Mouse (Mus musculus) embryonic facial prominence, embryonic 15.5 days (tissue): Measurements from ENCODE around the gene Atf5. TPM values are rescaled to one million over a fixed set of nuclear protein-coding genes. Genes with fewer than 3 reads are reported as not detected.

Experiments used
- ATAC-seq: fragments of 200-750 bp; cut with Nextera tagmentation; 2 replicates; pipeline ENCODE4 v1.8.0; 2017; ENCODE audit warnings: low read depth, moderate TSS enrichment; ENCODE audit not compliant: insufficient number of reproducible peaks, low FRiP score, low TSS enrichment
- H3K27ac ChIP-seq: fragments of 300-500 bp; sonication (generic); replicated peaks from 2 replicates; pipeline ENCODE4 v1.5.1; 2015; ENCODE audit warnings: mild to moderate bottlenecking, inconsistent platforms
- H3K27me3 ChIP-seq: fragments of 300-500 bp; sonication (generic); 2 replicates; pipeline ENCODE4 v1.6.1; 2015; ENCODE audit warnings: inconsistent platforms
- H3K36me3 ChIP-seq: fragments of 300-500 bp; sonication (generic); 2 replicates; pipeline ENCODE4 v1.6.1; 2015; ENCODE audit warnings: mild to moderate bottlenecking, inconsistent platforms
- H3K4me1 ChIP-seq: fragments of 300-500 bp; sonication (generic); 2 replicates; pipeline ENCODE4 v1.6.1; 2015; ENCODE audit warnings: inconsistent platforms
- H3K4me2 ChIP-seq: fragments of 300-500 bp; sonication (generic); replicated peaks from 2 replicates; pipeline ENCODE4 v1.6.1; 2015; ENCODE audit warnings: mild to moderate bottlenecking, inconsistent platforms
- H3K4me3 ChIP-seq: fragments of 300-500 bp; sonication (generic); replicated peaks from 2 replicates; pipeline ENCODE4 v1.5.1; 2015; ENCODE audit warnings: mild to moderate bottlenecking, inconsistent platforms
- H3K9ac ChIP-seq: fragments of 300-500 bp; sonication (generic); 2 replicates; pipeline ENCODE4 v1.6.1; 2015; ENCODE audit warnings: inconsistent platforms
- H3K9me3 ChIP-seq: fragments of 300-500 bp; sonication (generic); replicated peaks from 2 replicates; pipeline ENCODE4 v1.6.1; 2016; ENCODE audit warnings: inconsistent platforms
- WGBS: fragments of 180-500 bp; shearing (Covaris S2); methylation state at CpG from one replicate; pipeline ENCODE4 v1.1.7; 2015; 5-methylcytosine and 5-hydroxymethylcytosine counted together
- polyA plus RNA-seq: library from polyadenylated mRNA; unstranded; fragments of >200 nt; fragmentation: Nextera tagmentation; extraction: Ambion mirVana; gene quantifications from 2 replicates; pipeline ENCODE4 v1.2.1, GENCODE M21; 2015

Atf5 gene
- polyA plus RNA-seq, 1 experiment from 2014 or later, result 14.7 TPM

DNA sequence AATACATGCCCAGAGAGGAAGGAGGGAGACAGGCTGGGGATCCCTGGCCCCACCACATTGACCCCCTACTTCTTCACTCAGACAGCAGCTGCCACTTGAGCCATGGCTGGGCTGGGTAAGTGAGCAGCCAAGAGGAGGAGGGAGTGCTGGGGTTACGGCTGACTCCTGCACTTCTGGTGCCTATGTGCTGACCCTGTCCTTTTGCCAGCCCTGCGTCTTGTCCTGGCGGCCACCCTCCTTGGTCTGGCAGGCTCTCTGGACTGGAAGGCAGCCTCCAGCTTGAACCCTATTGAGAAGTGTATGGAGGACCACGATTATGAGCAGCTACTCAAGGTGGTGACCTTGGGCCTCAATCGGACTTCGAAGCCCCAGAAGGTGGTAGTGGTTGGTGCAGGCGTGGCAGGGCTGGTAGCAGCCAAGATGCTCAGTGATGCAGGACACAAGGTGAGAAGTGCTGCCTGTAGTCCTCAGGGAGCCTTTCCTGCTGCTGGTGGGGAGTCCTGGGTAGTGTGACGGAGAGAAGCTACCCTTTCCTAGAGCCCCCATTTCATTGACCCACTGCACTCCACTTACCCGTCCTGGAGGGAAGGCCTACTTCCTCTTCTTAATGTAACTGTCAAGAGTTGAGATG, 20.1 kb upstream of the Atf5 start:
- Histone ChIP-seq H3K36me3 (peaks cover 22% of the 10 kb centered on the region), H3K4me2 (no peak overlapping the region), H3K27me3 (peaks cover 31% of the 10 kb centered on the region), H3K4me3 (no peak overlapping the region), H3K27ac (no peak overlapping the region), H3K9me3 (no peaks in the 10 kb centered on the region), H3K4me1 (peaks cover 27% of the 10 kb centered on the region), H3K9ac (no peak overlapping the region)
- WGBS, result 83% methylated on average over 9 of the region's 9 CpGs
- no peak for ATAC-seq

DNA sequence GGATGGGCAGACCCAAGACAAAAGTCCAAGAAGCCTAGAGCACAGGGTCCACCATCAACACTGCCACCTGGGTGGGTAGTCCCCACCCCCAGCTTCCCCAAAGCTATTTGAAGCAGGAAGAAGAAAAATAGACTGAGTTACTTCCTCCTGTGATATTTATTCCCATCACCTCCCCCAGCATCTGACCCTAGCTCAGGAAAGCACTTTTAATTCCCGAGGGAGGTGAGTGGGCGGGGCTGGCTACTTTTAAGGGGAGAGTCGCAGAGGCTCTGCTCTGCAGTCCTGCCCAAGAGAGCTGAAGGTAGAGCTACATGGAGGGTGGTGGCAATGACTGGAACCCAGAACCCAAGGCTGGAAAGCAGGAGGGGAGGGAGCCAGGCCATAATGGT, 19.6 kb upstream of the Atf5 start:
- H3K4me3 ChIP-seq, result no peak overlapping the region
- no peak overlapping the region for H3K4me2 ChIP-seq
- peaks cover 27% of the 10 kb centered on the region for H3K4me1 ChIP-seq
- no peak overlapping the region for H3K27ac ChIP-seq
- H3K9ac ChIP-seq, result no peak overlapping the region
- H3K9me3 ChIP-seq, result no peaks in the 10 kb centered on the region
- 42% methylated on average over 3 of the region's 3 CpGs for WGBS
- ATAC-seq, result no peak
- H3K36me3 ChIP-seq, result peaks cover 22% of the 10 kb centered on the region
- H3K27me3 ChIP-seq, result peaks cover 29% of the 10 kb centered on the region

DNA sequence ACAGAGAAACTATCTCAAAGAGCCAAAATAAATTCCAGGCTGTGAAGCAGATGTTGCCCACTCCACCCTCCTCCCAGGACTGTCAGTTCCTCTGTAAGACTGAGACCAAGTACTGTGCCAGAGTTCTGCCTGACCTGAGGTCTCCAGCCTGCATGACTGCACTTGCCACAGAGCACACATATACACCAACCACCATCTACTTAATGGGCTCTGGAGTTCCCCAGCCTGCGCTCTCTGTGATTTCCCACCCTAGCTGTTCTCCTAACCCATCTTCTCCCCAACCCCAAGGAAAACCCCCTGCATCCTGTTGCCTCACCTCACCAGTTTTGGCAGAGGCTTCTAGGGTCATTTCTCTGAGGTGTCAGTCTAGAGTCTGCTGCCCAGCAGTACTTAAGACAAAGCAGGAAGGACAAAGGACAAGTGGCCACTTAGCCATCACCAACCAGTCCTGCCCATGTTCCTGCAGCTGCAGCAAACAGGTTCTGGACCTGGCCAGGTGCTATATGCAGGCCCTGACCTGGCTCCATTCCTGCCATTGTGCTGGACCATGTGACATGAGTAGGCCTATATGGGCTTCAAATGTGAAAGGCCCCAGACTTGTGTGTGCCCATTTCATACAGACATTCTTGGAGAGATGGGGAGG, 19.0 kb upstream of the Atf5 start:
- Histone ChIP-seq H3K27ac (no peak overlapping the region), H3K27me3 (peaks cover 24% of the 10 kb centered on the region), H3K4me1 (peaks cover 27% of the 10 kb centered on the region), H3K4me3 (no peak overlapping the region), H3K9ac (no peak overlapping the region), H3K4me2 (no peak overlapping the region), H3K36me3 (peaks cover 22% of the 10 kb centered on the region), H3K9me3 (no peaks in the 10 kb centered on the region)
- 85% methylated on average over 1 of the region's 1 CpGs for WGBS
- no peak for ATAC-seq

DNA sequence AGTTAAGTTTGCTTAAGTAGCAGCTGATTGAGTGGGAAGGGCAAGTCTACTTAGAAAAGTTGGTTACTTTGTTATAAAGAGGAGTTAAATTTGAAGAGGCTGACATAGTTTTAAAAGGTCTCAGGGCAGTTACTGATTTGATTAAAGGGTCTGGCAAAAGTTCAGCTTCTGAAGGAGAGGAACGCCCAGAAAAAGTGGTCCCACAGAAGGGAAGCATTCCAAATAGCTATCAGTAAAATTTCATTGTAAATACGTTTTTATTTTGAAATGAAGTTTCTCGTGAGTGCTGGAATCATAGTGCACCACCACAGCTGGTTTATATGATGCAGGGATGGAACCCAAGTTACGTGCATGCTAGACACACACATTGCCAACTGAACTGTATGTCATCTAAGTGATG, 16.3 kb upstream of the Atf5 start:
- no peak overlapping the region for H3K4me2 ChIP-seq
- H3K4me3 ChIP-seq, result no peak overlapping the region
- H3K27me3 ChIP-seq, result no peaks in the 10 kb centered on the region
- H3K9ac ChIP-seq, result no peak overlapping the region
- 50% methylated on average over 4 of the region's 4 CpGs for WGBS
- H3K27ac ChIP-seq, result 0 out of 2 replicates have a peak overlapping the region, but pooled peaks have one; percentile 22
- no peaks in the 10 kb centered on the region for H3K9me3 ChIP-seq
- H3K36me3 ChIP-seq, result peaks cover 46% of the 10 kb centered on the region
- ATAC-seq, result no peak
- H3K4me1 ChIP-seq, result peaks cover 13% of the 10 kb centered on the region; the same call in 1 of the 2 replicates

DNA sequence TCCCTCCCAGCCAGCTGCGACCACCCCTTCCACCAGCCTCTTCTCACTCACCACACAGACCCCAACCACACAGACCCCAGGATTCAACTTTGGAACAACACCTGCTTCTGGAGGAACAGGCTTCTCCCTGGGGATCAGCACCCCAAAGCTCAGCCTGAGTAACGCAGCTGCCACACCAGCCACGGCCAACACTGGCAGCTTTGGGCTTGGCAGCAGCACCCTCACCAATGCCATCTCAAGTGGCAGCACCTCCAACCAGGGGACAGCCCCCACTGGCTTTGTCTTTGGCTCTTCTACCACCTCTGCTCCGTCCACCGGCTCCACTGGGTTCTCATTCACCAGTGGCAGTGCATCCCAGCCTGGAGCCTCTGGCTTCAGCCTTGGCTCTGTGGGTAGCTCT, 12.2 kb upstream of the Atf5 start:
- Histone ChIP-seq H3K4me2 (no peak overlapping the region), H3K36me3 (peaks cover 48% of the 10 kb centered on the region), H3K9me3 (no peaks in the 10 kb centered on the region), H3K9ac (no peak overlapping the region), H3K4me3 (no peak overlapping the region), H3K4me1 (peaks cover 9% of the 10 kb centered on the region), H3K27ac (no peak overlapping the region), H3K27me3 (no peaks in the 10 kb centered on the region)
- no peak for ATAC-seq
- 90% methylated on average over 5 of the region's 5 CpGs for WGBS

DNA sequence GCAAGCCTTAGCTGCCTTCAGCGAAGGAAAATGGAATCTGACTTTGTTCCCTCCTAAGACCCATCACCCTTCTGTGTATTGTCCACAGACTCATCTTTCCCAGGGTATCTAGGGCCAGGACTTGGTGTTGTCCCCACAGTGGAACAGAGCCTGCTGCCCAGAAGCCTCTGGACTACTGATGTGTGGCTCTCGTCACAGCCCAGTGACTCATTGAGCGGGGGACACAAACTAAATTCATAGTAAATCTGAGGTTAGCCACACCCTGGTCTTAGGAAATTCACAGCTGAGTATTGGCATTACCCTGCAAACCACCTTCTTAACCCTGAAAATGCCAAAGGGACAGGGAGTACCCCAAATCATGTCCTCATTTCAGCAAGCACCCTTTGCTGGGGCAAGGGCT, 10.3 kb upstream of the Atf5 start:
- no peak overlapping the region for H3K4me2 ChIP-seq
- no peaks in the 10 kb centered on the region for H3K9me3 ChIP-seq
- peaks cover 14% of the 10 kb centered on the region for H3K4me1 ChIP-seq
- no peak for ATAC-seq
- H3K27ac ChIP-seq, result no peak overlapping the region
- no peaks in the 10 kb centered on the region for H3K27me3 ChIP-seq
- 87% methylated on average over 3 of the region's 3 CpGs for WGBS
- H3K36me3 ChIP-seq, result peaks cover 42% of the 10 kb centered on the region
- H3K4me3 ChIP-seq, result no peak overlapping the region
- no peak overlapping the region for H3K9ac ChIP-seq

DNA sequence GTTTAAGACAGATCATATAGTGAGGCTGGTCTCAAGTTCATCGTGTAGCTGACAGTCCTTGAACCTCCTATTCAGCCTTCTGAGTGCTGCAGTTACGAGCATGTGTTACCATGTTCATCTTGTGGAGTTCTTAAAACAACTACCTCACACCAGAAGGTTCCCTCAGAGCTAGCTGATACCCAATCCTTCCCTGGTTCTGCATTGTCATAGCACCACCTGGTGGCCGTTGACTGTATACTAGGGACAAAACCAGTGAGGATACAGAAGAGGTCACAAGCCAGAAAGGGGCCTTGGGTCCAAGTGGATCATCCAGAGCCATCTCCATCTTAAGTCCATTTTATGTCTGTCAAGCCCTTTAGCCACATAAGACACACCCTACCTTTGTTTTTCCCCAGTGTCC, 8.4 kb upstream of the Atf5 start:
- Histone ChIP-seq H3K9ac (no peak overlapping the region), H3K27ac (peak overlapping the region; percentile 22), H3K4me2 (no peak overlapping the region), H3K9me3 (no peaks in the 10 kb centered on the region), H3K36me3 (peaks cover 23% of the 10 kb centered on the region), H3K4me1 (peaks cover 22% of the 10 kb centered on the region), H3K27me3 (no peaks in the 10 kb centered on the region), H3K4me3 (no peak overlapping the region)
- 18% methylated on average over 3 of the region's 3 CpGs for WGBS
- no peak for ATAC-seq

DNA sequence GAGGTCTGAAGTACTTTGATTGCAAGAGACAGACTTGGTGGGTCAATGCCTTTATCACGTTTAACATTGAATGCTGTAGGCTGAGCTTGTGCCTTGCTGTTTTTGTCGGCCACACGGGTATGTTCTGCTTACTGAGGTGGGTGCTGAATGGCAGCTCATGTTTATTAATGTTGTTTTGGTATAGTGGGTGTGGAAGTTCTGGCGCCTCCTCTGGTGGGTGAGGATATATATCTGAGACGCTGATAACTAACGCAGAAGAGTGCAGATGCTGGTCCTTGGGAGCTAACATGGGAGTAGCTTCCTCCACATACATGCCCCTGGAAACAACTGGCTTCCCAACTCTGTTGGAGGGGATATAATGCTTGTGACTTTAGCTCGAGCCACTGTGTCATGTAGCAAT, 7.0 kb upstream of the Atf5 start:
- Histone ChIP-seq H3K36me3 (peaks cover 8% of the 10 kb centered on the region), H3K4me1 (peaks cover 36% of the 10 kb centered on the region), H3K4me2 (no peak overlapping the region), H3K27ac (no peak overlapping the region), H3K9ac (no peak overlapping the region), H3K4me3 (no peak overlapping the region), H3K27me3 (no peaks in the 10 kb centered on the region), H3K9me3 (no peaks in the 10 kb centered on the region)
- 35% methylated on average over 7 of the region's 7 CpGs for WGBS
- ATAC-seq, result no peak

DNA sequence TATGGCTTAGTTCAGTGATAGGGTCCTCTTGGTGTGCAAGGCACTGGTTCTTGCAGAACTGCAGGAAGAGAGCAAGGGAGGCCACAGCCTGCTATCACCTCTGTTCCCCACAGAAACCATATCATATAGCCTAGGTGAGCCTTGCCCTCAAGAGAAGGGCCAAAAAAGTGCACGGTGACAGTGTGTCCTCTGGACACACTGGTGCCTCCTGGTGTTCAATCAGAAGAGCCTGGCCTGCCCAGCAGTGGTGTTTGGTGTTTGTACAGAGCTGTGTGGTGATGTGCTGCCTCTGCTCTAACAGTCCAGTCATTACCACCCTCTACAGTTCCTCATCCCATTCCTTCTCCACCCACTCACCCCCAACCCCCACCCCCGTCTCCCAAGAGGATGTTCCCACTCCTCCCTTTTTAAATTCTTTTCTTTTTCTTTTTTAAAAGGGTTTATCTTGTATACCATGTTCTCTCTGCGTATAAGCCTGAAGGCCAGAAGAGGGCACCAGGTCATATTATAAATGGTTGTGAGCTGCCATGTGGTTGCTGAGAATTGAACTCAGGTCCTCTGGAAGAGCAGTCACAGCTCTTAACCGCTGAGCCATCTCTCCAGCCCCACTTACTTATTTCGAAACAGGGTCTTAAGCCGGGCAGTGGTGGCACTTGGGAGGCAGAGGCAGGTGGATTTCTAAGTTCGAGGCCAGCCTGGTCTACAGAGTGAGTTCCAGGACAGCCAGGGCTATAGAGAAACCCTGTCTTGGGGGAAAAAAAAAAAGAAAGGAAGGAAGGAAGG, 5.4 kb upstream of the Atf5 start:
- WGBS, result 84% methylated on average over 7 of the region's 7 CpGs
- Histone ChIP-seq H3K9ac (no peak overlapping the region), H3K4me1 (peaks cover 50% of the 10 kb centered on the region)

DNA sequence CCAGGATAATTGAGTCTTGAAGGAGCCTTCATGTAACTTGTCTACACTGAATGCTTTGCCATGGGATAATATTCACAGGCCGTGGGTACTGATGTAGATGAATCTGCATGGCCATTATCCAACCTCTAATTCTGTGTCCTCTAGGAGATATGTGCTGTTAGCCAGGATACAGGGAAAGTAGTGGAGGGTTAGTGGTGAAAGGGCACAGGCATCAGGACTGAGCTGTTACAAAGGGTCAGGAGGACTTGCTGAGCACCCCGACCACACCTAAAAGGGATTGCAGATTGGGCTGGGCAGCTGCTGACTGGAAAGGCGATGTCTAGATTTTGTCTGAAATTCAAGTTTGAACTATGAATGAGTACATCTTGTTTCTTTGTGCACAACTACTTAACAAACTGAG, 4.1 kb upstream of the Atf5 start:
- 85% methylated on average over 3 of the region's 3 CpGs for WGBS
- no peak for ATAC-seq
- H3K4me1 ChIP-seq, result peaks cover 50% of the 10 kb centered on the region
- H3K9ac ChIP-seq, result no peak overlapping the region
- H3K9me3 ChIP-seq, result no peaks in the 10 kb centered on the region
- no peak overlapping the region for H3K4me2 ChIP-seq
- no peak overlapping the region for H3K4me3 ChIP-seq
- no peak overlapping the region for H3K27ac ChIP-seq
- no peaks in the 10 kb centered on the region for H3K27me3 ChIP-seq
- no peaks in the 10 kb centered on the region for H3K36me3 ChIP-seq

More for the DNA sequence above, 5.4 kb upstream of the Atf5 start:
- no peak for ATAC-seq
- no peaks in the 10 kb centered on the region; the same call in 1 of the 2 replicates for H3K36me3 ChIP-seq
- no peak overlapping the region for H3K4me2 ChIP-seq
- H3K9me3 ChIP-seq, result no peaks in the 10 kb centered on the region
- H3K27ac ChIP-seq, result no peak overlapping the region
- H3K4me3 ChIP-seq, result no peak overlapping the region
- H3K27me3 ChIP-seq, result no peaks in the 10 kb centered on the region

DNA sequence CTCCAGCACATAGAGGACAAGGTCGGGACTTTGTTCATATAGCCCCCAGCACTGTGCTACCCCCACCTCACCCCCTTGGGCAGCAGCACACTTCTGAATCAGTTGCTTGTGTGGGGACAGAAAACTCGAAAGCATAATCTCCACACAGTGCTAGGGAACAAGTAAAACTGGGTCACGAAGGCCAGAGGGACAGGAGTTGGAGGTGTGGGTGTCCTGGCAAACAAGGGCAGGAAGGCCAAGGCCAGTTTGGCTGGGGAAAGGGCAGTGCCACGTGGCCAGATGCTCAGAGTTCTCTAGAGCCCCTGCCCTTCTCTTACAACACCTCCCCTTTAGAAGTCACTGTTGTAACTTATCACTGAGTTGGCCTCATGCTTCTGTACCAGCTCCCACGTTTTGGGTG, 3.4 kb upstream of the Atf5 start:
- Histone ChIP-seq H3K27ac (peak overlapping the region; percentile 39; the same call in 1 of the 2 replicates), H3K4me3 (no peak overlapping the region), H3K4me2 (no peak overlapping the region), H3K9ac (no peak overlapping the region), H3K9me3 (no peaks in the 10 kb centered on the region), H3K36me3 (no peaks in the 10 kb centered on the region), H3K4me1 (peaks cover 56% of the 10 kb centered on the region), H3K27me3 (no peaks in the 10 kb centered on the region)
- 45% methylated on average over 5 of the region's 5 CpGs for WGBS
- no peak for ATAC-seq
